Mouse (Mus musculus): Measurements from ENCODE around the gene Spaca4.

Spaca4 gene

GRCm38 (mm10) chr7:45693921-45694591, 31.6 kb downstream of the Spaca4 start, which contains the start of gene Sec1:
TSS of gene Sec1 (minus strand) at chr7:45694402.
- no peak for DNase-seq

- DNase-seq: no peak
Measured at GRCm38 (mm10) chr7:45692364-45692763, 33.2 kb downstream of the Spaca4 start.

- no peak for DNase-seq
Measured at GRCm38 (mm10) chr7:45689800-45690199, 35.8 kb downstream of the Spaca4 start.

- no peak for DNase-seq
Measured at GRCm38 (mm10) chr7:45689099-45689498, 36.5 kb downstream of the Spaca4 start.

GRCm38 (mm10) chr7:45686841-45687240, 38.8 kb downstream of the Spaca4 start:
- DNase-seq: no peak

GRCm38 (mm10) chr7:45685811-45686210, 39.8 kb downstream of the Spaca4 start:
- no peak for DNase-seq

- no peak for DNase-seq
Measured at GRCm38 (mm10) chr7:45683396-45684050, 42.1 kb downstream of the Spaca4 start, which contains the start of gene Ntn5. TSS of gene Ntn5 (plus strand) at chr7:45684022.

- peak; percentile 96 to 97 for DNase-seq
Measured at GRCm38 (mm10) chr7:45682144-45683126, 43.2 kb downstream of the Spaca4 start.

GRCm38 (mm10) chr7:45681046-45681736, 44.4 kb downstream of the Spaca4 start:
- DNase-seq: no peak

GRCm38 (mm10) chr7:45679966-45680621, 45.5 kb downstream of the Spaca4 start:
- DNase-seq: peak in 1 of 2 experiments; percentile 56

GRCm38 (mm10) chr7:45678513-45678912, 47.1 kb downstream of the Spaca4 start:
- no peak for DNase-seq

- no peak for DNase-seq
Measured at GRCm38 (mm10) chr7:45677627-45678295, 47.9 kb downstream of the Spaca4 start.

Data from kidney, postnatal 4 days (tissue).